Mouse (Mus musculus) ovary, postnatal 36 days (tissue): Measurements from ENCODE around the gene Chrna1.

ENCODE experiments used
- DNase-seq: peaks from one replicate; pipeline ENCODE4 v3.0.0; 2022; ENCODE audit warnings: low spot score, mixed read lengths

Chrna1 gene

GRCm38 (mm10) chr2:73591246-73591645, 11.1 kb upstream of the Chrna1 start:
- DNase-seq: no peak

- no peak for DNase-seq
Observed at GRCm38 (mm10) chr2:73590106-73590505, 10.0 kb upstream of the Chrna1 start.

GRCm38 (mm10) chr2:73588951-73589350, 8.8 kb upstream of the Chrna1 start:
- DNase-seq: no peak

- no peak for DNase-seq
Observed at GRCm38 (mm10) chr2:73587109-73587506, 7.0 kb upstream of the Chrna1 start.

GRCm38 (mm10) chr2:73586392-73587108, 6.4 kb upstream of the Chrna1 start:
- no peak for DNase-seq

- no peak for DNase-seq
Observed at GRCm38 (mm10) chr2:73585347-73585831, 5.3 kb upstream of the Chrna1 start.

GRCm38 (mm10) chr2:73584645-73585346, 4.7 kb upstream of the Chrna1 start:
- peak; percentile 74 for DNase-seq

- DNase-seq: no peak
Observed at GRCm38 (mm10) chr2:73580720-73581119, 582 bp upstream of the Chrna1 start.

- no peak for DNase-seq
Observed at GRCm38 (mm10) chr2:73579168-73579567, 970 bp downstream of the Chrna1 start.

GRCm38 (mm10) chr2:73574418-73574817, 5.7 kb downstream of the Chrna1 start:
- DNase-seq: no peak

- no peak for DNase-seq
Observed at GRCm38 (mm10) chr2:73573556-73573955, 6.6 kb downstream of the Chrna1 start.

- peak; percentile 61 for DNase-seq
Observed at GRCm38 (mm10) chr2:73572539-73573372, 7.4 kb downstream of the Chrna1 start.

GRCm38 (mm10) chr2:73571901-73572300, 8.2 kb downstream of the Chrna1 start:
- DNase-seq: no peak

- no peak for DNase-seq
Observed at GRCm38 (mm10) chr2:73571304-73571703, 8.8 kb downstream of the Chrna1 start.

GRCm38 (mm10) chr2:73566989-73567605, 13.0 kb downstream of the Chrna1 start:
- peak; percentile 35 for DNase-seq

GRCm38 (mm10) chr2:73566162-73566561, 14.0 kb downstream of the Chrna1 start:
- no peak for DNase-seq

GRCm38 (mm10) chr2:73563690-73564089, 16.4 kb downstream of the Chrna1 start:
- DNase-seq: no peak

GRCm38 (mm10) chr2:73562656-73563055, 17.5 kb downstream of the Chrna1 start:
- DNase-seq: no peak

- no peak for DNase-seq
Observed at GRCm38 (mm10) chr2:73561665-73562063, 18.5 kb downstream of the Chrna1 start.

GRCm38 (mm10) chr2:73560899-73561664, 19.1 kb downstream of the Chrna1 start:
- no peak for DNase-seq

GRCm38 (mm10) chr2:73560445-73560844, 19.7 kb downstream of the Chrna1 start:
- no peak for DNase-seq
